Mouse (Mus musculus): ENCODE results near the gene Smtnl2.

Smtnl2 gene

DNA sequence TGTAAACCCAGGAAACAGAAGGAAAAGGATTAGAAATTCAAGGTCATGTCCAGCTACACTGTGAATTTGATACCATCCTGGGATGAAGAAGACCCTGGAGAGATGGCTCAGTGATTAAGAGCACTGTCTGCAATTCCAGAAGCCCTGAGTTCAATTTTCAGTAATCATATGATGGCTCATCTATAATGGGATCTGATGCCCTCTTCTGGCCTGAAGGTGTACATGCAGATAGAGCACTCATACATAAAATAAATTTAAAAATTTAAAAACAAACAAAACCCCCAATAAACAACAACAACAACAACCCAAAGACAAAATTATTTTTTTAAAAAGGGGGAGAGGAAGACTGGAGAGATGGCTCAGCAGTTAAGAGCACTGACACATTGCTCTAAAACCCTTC lies 15.4 kb upstream of the Smtnl2 start:
- DNase-seq (ENCODE audit: low spot score): no peak

GRCm38 (mm10) chr11:72425201-72425600 lies 13.7 kb upstream of the Smtnl2 start:
- DNase-seq (ENCODE audit: low spot score): no peak

GRCm38 (mm10) chr11:72423686-72424085 lies 12.2 kb upstream of the Smtnl2 start:
- DNase-seq (ENCODE audit: low spot score): no peak

DNA sequence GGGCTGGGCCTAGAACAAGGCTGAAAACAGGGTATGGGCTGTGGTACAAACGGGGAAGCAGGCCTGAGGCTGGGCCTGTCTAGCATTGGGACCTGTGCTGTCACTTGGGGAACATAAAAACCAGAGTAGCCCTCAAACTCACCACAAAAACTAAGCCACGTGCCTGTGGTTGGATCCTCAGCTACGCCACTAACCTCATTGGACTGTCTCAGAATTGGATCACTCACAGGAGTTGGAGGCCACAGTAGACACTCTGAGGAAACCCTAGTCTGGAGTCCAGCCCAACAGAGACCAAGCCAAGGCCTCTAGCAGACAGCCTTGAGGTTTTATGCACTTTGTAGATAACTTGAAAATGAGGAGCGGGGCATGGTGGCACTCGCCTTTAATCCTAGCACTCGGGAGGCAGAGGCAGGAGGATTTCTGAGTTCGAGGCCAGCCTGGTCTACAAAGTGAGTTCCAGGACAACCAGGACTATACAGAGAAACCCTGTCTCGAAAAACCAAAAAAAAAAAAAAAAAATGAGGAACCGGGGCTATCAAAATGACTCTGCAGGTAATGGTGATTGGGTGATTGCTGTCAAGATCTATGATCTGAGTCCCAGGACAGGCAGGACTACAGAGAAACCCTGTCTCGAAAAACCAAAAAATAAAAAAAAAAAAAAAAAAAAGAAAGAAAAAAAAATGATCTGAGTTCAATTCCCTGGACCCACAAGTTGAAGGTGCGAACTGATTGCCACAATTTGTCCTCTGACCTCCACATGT lies 10.2 kb upstream of the Smtnl2 start:
- peak; percentile 38 for DNase-seq (ENCODE audit: low spot score)

DNA sequence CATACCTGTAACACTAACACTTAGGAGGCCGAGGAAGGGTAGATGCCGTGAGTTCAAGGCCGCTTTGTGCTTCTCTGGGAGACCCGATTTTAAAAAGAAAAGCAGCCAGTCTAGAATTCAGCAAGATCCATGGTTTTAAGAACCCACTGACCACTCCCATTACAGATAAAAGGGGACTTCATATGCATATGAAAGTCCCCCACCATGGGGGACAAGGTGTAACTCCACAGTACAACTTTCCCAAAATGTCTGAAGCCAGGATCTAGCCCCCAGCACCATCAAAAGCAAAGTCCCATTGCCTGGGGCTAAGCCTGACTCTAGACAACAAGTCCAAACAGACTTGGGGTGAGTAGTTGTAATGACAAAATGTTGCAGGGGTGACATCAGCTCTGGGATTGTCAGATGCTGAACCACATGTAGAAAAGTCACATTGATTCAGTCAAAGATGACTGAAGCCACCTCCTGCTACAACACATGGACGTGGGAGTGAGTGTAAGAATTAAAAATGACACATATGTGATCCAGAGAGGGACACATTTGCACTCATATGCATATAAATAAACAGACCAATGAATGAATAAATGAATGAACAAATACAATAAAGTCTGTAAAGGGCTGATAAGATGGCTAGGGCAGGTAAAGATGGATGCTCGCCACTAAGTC lies 9.1 kb upstream of the Smtnl2 start:
- DNase-seq (ENCODE audit: low spot score): no peak

DNA sequence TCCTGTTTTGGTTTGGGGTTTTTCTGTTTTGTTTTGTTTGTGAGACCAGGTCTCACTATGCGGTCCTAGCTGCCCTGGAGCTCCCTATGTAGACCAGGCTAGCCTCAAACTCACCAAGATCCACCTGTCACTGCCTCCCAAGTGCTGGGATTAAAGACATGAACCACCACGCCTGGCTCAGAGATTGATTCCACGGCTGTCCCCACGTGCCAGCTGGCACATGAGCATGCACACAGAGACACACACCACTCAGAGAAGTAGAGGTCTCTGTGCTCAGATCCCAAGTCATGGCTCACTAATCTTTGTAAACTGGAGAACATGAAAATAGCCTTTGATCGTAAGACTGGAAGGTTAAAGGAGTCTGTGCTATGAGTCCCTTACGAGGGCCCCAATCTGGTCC lies 7.5 kb upstream of the Smtnl2 start:
- DNase-seq (ENCODE audit: low spot score): no peak

GRCm38 (mm10) chr11:72418227-72418626 lies 6.7 kb upstream of the Smtnl2 start:
- no peak for DNase-seq (ENCODE audit: low spot score)

DNA sequence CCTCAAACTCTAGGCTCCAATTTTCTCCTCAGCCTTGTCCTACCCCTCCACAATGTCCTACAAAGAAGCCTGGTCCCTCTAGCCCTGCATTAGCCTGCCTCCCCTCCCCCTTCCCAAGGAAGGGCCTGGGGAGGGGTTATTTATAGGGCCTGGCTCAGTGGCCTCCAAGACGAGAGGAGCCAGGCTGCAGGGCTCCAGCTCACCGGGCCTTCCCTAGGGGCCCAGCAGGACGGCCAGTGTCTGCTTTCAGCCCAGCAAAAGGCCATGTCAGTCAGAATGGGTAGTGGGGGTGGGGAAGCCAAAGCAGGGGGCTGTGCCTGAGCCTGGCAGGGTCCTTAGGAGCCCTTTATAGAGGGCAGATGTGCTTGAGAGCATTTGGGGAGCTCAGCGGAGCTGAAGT lies 5.9 kb upstream of the Smtnl2 start:
- no peak for DNase-seq (ENCODE audit: low spot score)

- no peak for DNase-seq (ENCODE audit: low spot score)
Measured at GRCm38 (mm10) chr11:72416666-72417065, 5.2 kb upstream of the Smtnl2 start.

DNA sequence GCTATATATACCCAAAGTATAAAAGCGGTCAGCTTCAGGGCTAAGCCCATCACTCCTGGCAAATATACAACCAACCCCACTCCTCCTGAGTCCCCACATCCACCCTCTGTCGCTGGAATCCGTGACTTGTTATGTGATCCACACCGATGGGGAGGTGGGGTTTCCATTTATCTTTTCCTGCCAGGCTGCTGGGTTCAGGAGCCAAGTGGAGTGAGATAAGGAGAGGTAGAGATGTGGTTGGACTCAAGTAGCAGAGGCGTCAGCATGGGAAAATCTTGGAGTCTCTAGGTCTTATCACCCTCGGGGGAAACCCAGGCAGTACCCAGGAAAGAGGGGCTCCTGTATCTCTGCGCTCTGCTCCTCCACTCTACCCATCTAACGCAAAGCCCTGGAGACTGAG lies 3.6 kb upstream of the Smtnl2 start:
- no peak for DNase-seq (ENCODE audit: low spot score)

GRCm38 (mm10) chr11:72413601-72414190 lies 2.2 kb upstream of the Smtnl2 start:
- DNase-seq (ENCODE audit: low spot score): no peak

DNA sequence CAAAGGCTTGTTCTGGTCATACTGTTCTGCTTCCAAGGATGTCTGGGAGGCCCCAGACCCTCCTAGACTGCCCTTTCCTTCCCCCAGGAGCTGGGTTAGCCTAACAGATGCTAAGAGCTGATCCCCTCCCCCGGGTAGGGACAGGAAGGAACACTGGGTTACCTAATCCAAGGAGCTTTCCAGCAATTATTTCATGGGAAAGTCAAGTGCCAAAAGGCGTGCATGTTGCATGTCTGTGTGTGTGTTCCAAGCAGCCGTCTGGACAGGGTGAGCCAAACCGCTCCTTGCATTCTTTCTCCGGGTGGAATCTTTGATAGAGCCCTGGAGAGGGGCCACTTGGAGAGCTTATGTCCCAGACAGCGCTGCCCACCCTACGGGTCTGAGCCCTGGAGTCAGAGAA lies 1.5 kb upstream of the Smtnl2 start:
- DNase-seq (ENCODE audit: low spot score): no peak

DNA sequence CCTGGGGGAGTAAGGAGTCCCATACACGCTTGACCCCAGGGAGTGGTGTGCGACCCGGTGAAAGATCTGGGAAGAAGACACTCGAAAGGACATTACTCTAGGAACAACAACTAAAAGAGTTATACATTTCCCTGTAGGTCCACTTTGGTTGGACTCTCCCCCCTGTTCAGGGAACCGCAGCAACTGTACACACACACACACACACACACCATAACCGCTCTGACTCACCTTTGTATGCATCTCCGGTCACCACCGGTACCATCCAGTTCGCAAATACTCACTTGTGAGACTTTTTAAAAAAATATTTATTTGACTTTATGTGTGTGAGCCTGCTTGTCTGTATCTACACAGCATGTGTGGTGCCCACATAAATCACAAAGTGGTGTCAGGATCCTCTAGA lies 432 bp upstream of the Smtnl2 start:
- DNase-seq (ENCODE audit: low spot score): no peak

GRCm38 (mm10) chr11:72410521-72411092 lies 906 bp downstream of the Smtnl2 start:
- no peak for DNase-seq (ENCODE audit: low spot score)

DNA sequence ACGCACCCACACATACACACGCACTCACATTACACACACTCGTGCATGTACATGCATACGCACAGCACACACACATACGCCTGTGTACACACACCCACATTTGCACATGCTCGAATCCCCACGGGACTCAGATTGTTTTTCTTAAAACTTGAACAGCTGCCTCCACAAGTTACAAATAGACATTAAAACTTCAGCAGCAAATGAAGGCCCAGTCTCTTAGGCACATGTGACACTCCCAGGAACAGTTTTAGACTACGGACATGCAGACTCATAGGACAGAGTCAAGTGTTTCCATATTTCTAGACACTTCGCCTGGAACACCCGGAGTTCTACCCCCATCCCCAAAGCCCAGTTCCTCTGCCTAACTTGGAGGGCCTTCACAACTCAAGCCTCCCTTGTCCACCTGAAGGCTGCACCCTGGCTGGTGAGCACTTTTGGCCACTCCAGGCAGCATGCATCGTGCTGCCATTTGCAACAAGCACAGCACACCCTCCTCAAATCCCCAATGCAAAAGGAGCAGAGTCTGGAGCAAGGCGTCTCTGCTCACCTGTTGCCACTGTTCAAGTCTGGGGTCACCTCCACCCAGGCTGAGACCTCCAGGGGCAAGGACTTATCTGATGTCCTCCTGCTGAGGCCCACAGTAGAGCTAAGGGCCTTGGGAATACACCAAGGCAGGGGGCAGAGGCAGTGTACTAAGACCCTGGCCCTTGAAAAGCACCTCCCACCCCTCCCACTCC lies 1.7 kb downstream of the Smtnl2 start:
- no peak for DNase-seq (ENCODE audit: low spot score)

DNA sequence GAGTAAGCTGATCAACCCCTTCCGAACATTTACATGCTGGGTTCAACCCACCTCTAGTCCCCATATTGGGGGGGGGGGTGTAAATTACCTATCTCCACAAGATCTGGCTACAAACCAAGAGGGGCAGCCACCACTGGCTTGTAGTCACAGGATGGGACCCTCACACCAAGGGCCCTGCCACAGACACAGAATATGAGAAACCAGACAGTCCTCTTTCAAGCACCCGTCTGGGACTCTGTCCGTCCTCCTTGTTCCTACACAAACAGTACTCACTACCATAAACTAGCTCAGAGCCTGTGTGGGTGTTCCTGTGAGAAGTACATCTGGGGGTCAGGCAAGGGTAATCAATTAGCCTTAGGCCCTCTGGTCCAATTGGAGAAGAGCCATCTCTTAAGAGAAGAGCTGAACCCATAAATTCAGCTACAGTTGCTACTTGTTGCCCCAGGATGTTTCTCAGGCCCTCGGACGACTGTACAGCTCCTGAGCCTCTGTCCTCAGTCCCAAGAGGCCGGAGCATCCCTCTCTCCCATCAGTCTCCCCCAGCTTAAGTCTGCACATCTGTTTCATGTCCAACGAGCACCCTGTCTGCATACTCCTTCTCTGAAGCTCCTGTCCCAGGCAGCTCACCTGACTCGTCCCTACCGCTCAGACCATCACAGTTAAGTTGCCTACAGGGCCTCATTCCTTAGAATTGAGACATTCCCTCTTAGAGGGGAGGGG lies 2.9 kb downstream of the Smtnl2 start:
- no peak for DNase-seq (ENCODE audit: low spot score)

DNA sequence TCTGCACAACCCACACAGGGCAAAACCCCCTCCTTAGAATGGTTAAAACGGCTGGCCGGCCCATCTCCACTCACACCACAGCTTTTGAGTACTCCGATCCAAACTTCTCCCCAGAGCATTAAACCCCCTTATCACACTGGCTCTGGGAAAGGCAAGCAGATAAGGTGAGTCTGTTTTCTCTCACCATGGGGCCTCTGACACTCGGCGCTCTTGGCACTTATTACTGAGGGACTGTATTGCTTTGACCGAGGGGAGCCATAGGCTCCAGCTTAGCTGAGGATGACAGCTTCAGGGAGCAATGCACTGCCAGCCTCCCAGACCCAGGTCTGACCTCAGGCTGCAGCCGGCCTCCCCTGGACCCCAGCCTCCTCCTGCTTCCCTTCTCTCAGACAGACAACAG lies 3.9 kb downstream of the Smtnl2 start:
- DNase-seq (ENCODE audit: low spot score): no peak

- no peak for DNase-seq (ENCODE audit: low spot score)
Measured at GRCm38 (mm10) chr11:72407081-72407480, 4.4 kb downstream of the Smtnl2 start.

GRCm38 (mm10) chr11:72406079-72406675 lies 5.3 kb downstream of the Smtnl2 start:
- DNase-seq (ENCODE audit: low spot score): no peak

- no peak for DNase-seq (ENCODE audit: low spot score)
Measured at GRCm38 (mm10) chr11:72405532-72405931, 6.0 kb downstream of the Smtnl2 start.

DNA sequence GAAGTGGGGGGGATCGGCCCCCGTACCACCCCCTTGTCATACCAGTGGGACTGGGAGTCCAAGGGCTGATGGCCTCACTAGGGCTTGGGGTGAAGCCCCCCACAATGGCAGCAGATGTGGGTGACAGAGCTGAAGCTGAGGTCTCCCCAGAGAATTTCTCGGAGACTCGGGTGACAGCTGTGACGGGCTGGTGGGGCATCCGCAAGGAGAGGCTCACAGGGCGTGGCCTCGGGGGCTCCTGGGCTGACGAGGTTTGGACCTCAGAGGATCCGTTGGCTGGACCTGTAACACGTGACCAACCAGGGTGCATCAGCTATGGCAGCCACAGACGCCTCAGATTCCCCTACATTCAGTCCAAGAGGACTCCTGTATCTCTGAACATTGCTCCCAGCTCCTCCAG lies 8.5 kb downstream of the Smtnl2 start:
- DNase-seq (ENCODE audit: low spot score): no peak

Measured in adipocyte (in vitro differentiated cells).